Mouse (Mus musculus): Measurements from ENCODE around the gene Tent4b. TPM values are rescaled to one million over a fixed set of nuclear protein-coding genes. Genes with fewer than 3 reads are reported as not detected.
A peak's percentile ranks its signal among the peaks of the same experiment; 100 is the strongest.

The Tent4b gene
- polyA plus RNA-seq, 1 experiment = 8.4 TPM

GRCm38 (mm10) chr8:88283243-88284115 is 84.5 kb downstream of the Tent4b start:
- peaks cover 68% of the 10 kb centered on the region for H3K79me2 ChIP-seq (ENCODE audit: control insufficient read depth, insufficient read depth)
- peaks cover 12% of the 10 kb centered on the region for H3K36me3 ChIP-seq (ENCODE audit: control insufficient read depth, insufficient read depth)
- H3ac ChIP-seq (ENCODE audit: control insufficient read depth, insufficient read length, low read depth) = peak overlapping the region; percentile 37
- H3K4me3 ChIP-seq (ENCODE audit: insufficient read depth, poor library complexity, severe bottlenecking) = no peak overlapping the region
- peaks cover 31% of the 10 kb centered on the region for H3K79me3 ChIP-seq (ENCODE audit: low read depth)
- no peaks in the 10 kb centered on the region for H3K27me3 ChIP-seq (ENCODE audit: control insufficient read depth, insufficient read depth, insufficient read length)
- TF ChIP-seq MYOG (IDR thresholded peaks at IDR 0.05; ENCODE audit: control insufficient read depth, extremely low read depth, insufficient read length) (no peak), CEBPB (IDR thresholded peaks at IDR 0.05; ENCODE audit: low read depth) (no peak), FOSL1 (IDR thresholded peaks at IDR 0.05; ENCODE audit: insufficient read depth, low read length, poor library complexity, severe bottlenecking) (no peak), USF1 (IDR thresholded peaks at IDR 0.05; ENCODE audit: low read depth) (no peak), MAX (IDR thresholded peaks at IDR 0.05) (peak; percentile 63), CTCF (IDR thresholded peaks at IDR 0.05; ENCODE audit: control insufficient read depth, insufficient read depth, insufficient read length) (no peak), MYOD1 (IDR thresholded peaks at IDR 0.05; ENCODE audit: control insufficient read depth, insufficient read length, low read depth) (peak; percentile 83)

- Histone ChIP-seq H3K4me3 (ENCODE audit: insufficient read depth, poor library complexity, severe bottlenecking) (no peak overlapping the region), H3K79me3 (ENCODE audit: low read depth) (peaks cover 38% of the 10 kb centered on the region), H3K79me2 (ENCODE audit: control insufficient read depth, insufficient read depth) (peaks cover 68% of the 10 kb centered on the region), H3K27me3 (ENCODE audit: control insufficient read depth, insufficient read depth, insufficient read length) (no peaks in the 10 kb centered on the region), H3ac (ENCODE audit: control insufficient read depth, insufficient read length, low read depth) (peak overlapping the region; percentile 51), H3K36me3 (ENCODE audit: control insufficient read depth, insufficient read depth) (peaks cover 12% of the 10 kb centered on the region)
- TF ChIP-seq MAX (IDR thresholded peaks at IDR 0.05) = no peak
- TF ChIP-seq USF1 (IDR thresholded peaks at IDR 0.05; ENCODE audit: low read depth) = no peak
- TF ChIP-seq MYOD1 (IDR thresholded peaks at IDR 0.05; ENCODE audit: control insufficient read depth, insufficient read length, low read depth) = peak; percentile 62
Measured at GRCm38 (mm10) chr8:88284738-88285137, 85.7 kb downstream of the Tent4b start.

GRCm38 (mm10) chr8:88285469-88286356 is 86.7 kb downstream of the Tent4b start:
- Histone ChIP-seq H3K4me3 (ENCODE audit: insufficient read depth, poor library complexity, severe bottlenecking) (no peak overlapping the region), H3K27me3 (ENCODE audit: control insufficient read depth, insufficient read depth, insufficient read length) (no peaks in the 10 kb centered on the region), H3K79me3 (ENCODE audit: low read depth) (peaks cover 47% of the 10 kb centered on the region), H3K79me2 (ENCODE audit: control insufficient read depth, insufficient read depth) (peaks cover 77% of the 10 kb centered on the region), H3ac (ENCODE audit: control insufficient read depth, insufficient read length, low read depth) (peak overlapping the region; percentile 51), H3K36me3 (ENCODE audit: control insufficient read depth, insufficient read depth) (peaks cover 21% of the 10 kb centered on the region)
- peak; percentile 57 for TF ChIP-seq MYOD1 (IDR thresholded peaks at IDR 0.05; ENCODE audit: control insufficient read depth, insufficient read length, low read depth)
- TF ChIP-seq USF1 (IDR thresholded peaks at IDR 0.05; ENCODE audit: low read depth) = no peak
- peak; percentile 39 for TF ChIP-seq CTCF (IDR thresholded peaks at IDR 0.05; ENCODE audit: control insufficient read depth, insufficient read depth, insufficient read length)

- Histone ChIP-seq H3K27me3 (ENCODE audit: control insufficient read depth, insufficient read depth, insufficient read length) (no peaks in the 10 kb centered on the region), H3K79me3 (ENCODE audit: low read depth) (peaks cover 54% of the 10 kb centered on the region), H3ac (ENCODE audit: control insufficient read depth, insufficient read length, low read depth) (peak overlapping the region; percentile 16), H3K79me2 (ENCODE audit: control insufficient read depth, insufficient read depth) (peaks cover 81% of the 10 kb centered on the region), H3K4me3 (ENCODE audit: insufficient read depth, poor library complexity, severe bottlenecking) (no peak overlapping the region), H3K36me3 (ENCODE audit: control insufficient read depth, insufficient read depth) (peaks cover 27% of the 10 kb centered on the region)
- TF ChIP-seq CTCF (IDR thresholded peaks at IDR 0.05; ENCODE audit: control insufficient read depth, insufficient read depth, insufficient read length) (no peak), USF1 (IDR thresholded peaks at IDR 0.05; ENCODE audit: low read depth) (no peak), MAX (IDR thresholded peaks at IDR 0.05) (no peak), MYOG (IDR thresholded peaks at IDR 0.05; ENCODE audit: control insufficient read depth, extremely low read depth, insufficient read length) (no peak), FOSL1 (IDR thresholded peaks at IDR 0.05; ENCODE audit: insufficient read depth, low read length, poor library complexity, severe bottlenecking) (no peak), MYOD1 (IDR thresholded peaks at IDR 0.05; ENCODE audit: control insufficient read depth, insufficient read length, low read depth) (no peak), CEBPB (IDR thresholded peaks at IDR 0.05; ENCODE audit: low read depth) (no peak)
Measured at GRCm38 (mm10) chr8:88286421-88286960, 87.5 kb downstream of the Tent4b start.

GRCm38 (mm10) chr8:88288622-88289242 is 89.7 kb downstream of the Tent4b start:
- peaks cover 97% of the 10 kb centered on the region for H3K79me2 ChIP-seq (ENCODE audit: control insufficient read depth, insufficient read depth)
- no peak for TF ChIP-seq MYOG (IDR thresholded peaks at IDR 0.05; ENCODE audit: control insufficient read depth, extremely low read depth, insufficient read length)
- peak; percentile 6 for TF ChIP-seq FOSL1 (IDR thresholded peaks at IDR 0.05; ENCODE audit: insufficient read depth, low read length, poor library complexity, severe bottlenecking)
- peak overlapping the region; percentile 14 for H3K4me3 ChIP-seq (ENCODE audit: insufficient read depth, poor library complexity, severe bottlenecking)
- H3ac ChIP-seq (ENCODE audit: control insufficient read depth, insufficient read length, low read depth) = peak overlapping the region; percentile 75
- no peaks in the 10 kb centered on the region for H3K27me3 ChIP-seq (ENCODE audit: control insufficient read depth, insufficient read depth, insufficient read length)
- peaks cover 71% of the 10 kb centered on the region for H3K79me3 ChIP-seq (ENCODE audit: low read depth)
- H3K36me3 ChIP-seq (ENCODE audit: control insufficient read depth, insufficient read depth) = peaks cover 34% of the 10 kb centered on the region

Measured in C2C12 (cell line).